Mouse (Mus musculus) cerebellum, adult 11-12 months (tissue): ENCODE results near the gene Fxyd6.

Source experiments
- DNase-seq: peaks from one replicate; pipeline ENCODE4 v3.0.0; 2022

Gene Fxyd6

DNA sequence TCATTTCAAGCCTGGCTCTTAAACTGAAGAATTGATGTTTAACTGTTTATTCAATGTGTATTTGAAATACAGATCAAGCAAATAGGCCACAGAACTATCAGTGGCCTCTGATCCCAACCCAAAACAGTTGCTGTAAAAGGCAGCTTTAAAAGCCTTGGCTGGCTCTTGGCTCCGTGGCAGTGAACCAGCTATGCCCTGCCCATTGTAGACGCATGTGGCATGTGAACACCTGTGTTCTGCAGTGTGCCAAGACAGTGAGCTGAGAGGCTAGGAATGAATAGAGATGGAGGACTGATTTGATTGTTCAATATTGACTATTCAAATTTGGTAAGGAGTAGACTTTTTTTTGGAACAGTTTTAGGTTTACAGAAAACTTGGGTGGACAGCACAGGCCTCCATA is 6.9 kb downstream of the Fxyd6 start:
- peak; percentile 70 for DNase-seq

GRCm38 (mm10) chr9:45380411-45381251 is 10.6 kb downstream of the Fxyd6 start:
- peak; percentile 86 for DNase-seq

DNA sequence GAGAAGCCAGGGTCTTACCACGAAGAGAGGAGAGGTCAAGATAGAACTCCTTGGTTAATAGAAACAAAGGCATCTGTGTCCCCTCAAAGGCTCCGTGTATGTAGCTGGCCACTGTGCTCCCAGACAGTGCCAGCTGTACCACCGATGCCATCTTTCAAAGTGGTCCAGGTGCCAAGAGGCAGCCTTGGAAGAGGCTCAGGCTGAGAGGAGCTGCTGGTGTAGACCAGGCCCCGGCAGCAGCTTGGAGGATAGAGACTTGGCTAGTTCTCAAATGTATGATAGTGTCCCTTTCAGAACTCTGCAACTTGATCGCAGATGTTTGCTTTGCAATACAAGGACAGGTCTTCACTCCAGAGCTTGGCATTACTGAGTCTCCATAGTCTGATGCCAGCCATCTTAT is 12.4 kb downstream of the Fxyd6 start:
- peak; percentile 63 for DNase-seq

DNA sequence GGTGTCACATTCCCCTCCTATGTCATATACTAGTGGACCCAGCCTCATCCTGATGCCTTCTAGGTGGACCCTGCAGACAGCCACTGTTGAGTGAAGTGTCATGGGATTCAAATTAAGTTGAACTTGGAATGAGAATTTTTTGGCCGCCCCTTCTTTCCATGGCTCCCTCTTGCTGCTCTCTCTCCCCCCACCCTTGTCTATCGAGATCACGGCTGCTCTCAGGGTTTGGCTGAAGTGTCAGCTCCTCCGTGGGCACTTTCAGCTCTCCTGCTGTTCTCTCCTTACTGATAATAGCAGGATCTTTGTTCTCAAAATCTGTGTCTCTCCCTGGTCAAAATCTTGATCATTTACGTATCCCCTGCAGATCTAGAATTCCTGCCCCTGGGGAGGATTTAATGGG is 12.8 kb downstream of the Fxyd6 start:
- no peak for DNase-seq

DNA sequence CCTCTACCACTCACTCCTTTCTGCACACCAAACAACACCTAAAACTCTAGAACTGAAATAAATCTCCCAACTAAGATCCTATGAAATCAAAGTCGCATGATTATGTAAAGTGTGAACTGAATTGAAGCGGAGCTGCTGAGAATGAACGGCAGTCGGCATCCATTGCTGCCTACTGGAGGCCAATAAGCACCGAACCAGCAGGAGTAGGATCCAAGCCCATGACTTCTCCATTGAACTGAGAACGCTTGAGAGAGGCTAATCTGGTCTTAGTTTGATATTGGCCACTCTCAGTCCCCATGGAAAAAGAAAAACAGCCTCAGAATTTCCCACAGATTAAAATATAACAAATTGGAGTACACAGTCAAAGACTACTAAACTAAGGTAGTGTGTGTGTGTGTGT is 13.9 kb downstream of the Fxyd6 start:
- no peak for DNase-seq

DNA sequence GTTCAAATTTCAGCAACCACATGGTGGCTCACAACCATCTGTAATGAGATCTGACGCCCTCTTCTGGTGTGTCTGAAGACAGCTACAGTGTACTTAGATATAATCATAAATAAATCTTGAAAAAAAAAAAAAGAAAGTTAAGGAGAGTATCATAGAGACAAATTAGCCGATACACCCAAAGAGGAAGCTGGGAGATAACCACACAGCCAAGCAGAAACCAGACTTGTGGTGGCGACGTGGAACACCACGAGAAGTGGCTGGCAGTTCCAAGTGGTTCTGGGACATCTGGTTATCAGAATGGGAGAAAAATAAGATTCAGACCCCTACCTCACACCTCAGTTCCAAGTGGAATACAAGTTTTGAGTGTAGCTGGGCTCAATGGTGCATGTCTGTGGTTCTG is 16.7 kb downstream of the Fxyd6 start:
- no peak for DNase-seq

DNA sequence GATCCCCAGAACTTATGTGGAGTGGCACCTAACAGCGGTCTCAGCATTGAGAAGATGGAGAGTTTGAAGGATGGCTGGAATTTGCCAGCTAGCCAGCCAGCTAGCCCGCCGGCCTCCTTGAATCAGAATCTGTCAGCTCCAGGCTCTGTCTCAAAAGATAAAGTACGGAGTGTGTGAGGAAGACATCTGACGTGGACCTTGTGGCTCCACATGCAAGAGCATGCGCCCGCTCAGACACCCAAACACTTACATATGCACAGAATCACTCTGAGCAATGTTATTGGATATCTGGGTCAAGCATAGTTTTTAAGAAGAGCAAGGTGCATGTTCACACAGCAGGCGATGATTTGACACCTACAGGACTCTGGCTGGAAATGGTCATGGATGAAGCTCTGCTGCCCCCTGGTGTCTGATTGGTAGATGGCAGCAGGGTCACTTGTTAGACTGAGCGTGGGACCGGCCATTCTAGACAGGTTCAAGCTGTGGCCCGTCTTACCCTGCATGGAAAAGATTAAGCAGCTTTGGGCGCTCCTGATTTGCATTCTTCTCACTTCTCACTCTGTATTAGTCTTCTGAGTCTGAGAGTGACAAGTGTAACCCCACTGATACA is 18.5 kb downstream of the Fxyd6 start:
- peak; percentile 84 for DNase-seq

- DNase-seq = no peak
Measured at GRCm38 (mm10) chr9:45389596-45389995, 19.6 kb downstream of the Fxyd6 start.

GRCm38 (mm10) chr9:45391299-45391698 is 21.3 kb downstream of the Fxyd6 start:
- no peak for DNase-seq

GRCm38 (mm10) chr9:45395218-45395617 is 25.2 kb downstream of the Fxyd6 start:
- DNase-seq = no peak

DNA sequence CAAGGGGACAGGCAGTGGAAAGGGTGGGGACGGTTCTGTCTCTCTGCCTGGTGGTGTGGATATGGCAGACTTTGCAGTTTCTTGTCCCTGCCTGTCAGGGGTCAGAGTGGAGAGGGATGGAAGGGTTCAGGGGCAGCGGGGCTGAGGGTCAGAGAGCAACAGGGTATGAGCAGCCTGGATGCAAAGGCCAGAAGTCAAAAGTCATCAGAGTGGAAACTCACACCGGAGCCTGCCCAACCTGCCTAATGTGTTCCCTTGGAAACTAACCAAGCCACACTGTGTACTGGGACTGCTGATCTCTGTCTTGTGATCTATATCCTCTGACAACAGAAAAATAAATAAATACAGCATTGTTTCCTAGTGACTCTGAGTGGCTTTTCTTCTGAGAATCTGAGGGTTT is 25.8 kb downstream of the Fxyd6 start:
- DNase-seq = no peak

DNA sequence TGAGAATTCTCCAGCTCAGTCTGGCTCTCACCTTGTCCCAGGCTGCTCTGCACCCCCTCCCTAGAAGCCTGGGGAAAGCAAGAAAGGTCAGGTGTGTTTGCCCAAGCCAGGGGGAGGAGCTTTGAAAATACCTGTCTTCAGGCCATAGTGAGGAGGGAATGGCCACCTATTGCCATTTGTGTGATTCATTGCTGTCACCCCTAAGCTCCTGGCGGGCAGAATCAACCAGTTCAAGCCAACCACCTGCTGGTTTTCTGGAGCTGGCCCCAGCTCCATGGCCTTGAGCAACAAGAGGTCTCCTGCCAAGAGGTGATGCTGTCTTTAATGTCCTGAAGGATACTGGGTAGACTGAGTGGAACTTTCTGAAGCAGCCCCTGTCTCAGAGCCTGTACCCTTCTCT is 28.4 kb downstream of the Fxyd6 start:
- DNase-seq = peak; percentile 78

DNA sequence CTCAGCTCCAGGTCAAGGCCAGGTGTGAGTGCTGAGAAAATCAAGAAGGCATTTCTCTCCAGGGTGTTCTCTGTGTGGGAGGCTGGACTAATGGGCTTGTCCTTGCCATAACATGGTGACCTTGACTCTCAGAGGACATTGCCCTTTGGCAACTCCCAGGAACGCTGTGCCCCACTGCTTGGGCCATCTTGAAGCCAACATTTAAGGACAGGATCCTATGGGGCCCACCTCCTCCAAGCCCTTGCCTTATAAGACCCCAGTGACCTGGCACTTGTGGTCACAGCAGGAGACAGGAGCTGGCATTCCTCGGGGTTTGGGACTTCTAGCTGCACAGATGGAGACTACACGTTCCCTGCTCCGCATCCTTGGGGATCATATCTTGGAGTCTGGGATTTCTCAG is 29.4 kb downstream of the Fxyd6 start, which contains the start of gene Fxyd2:
Fxyd2 (plus strand) TSS at position 236 of the 400 bp plus-strand sequence.
- DNase-seq = no peak

- no peak for DNase-seq
Measured at GRCm38 (mm10) chr9:45401851-45402250, 31.9 kb downstream of the Fxyd6 start.

GRCm38 (mm10) chr9:45402957-45403356 is 33.0 kb downstream of the Fxyd6 start:
- no peak for DNase-seq

- no peak for DNase-seq
Measured at GRCm38 (mm10) chr9:45405694-45406093, 35.7 kb downstream of the Fxyd6 start.

DNA sequence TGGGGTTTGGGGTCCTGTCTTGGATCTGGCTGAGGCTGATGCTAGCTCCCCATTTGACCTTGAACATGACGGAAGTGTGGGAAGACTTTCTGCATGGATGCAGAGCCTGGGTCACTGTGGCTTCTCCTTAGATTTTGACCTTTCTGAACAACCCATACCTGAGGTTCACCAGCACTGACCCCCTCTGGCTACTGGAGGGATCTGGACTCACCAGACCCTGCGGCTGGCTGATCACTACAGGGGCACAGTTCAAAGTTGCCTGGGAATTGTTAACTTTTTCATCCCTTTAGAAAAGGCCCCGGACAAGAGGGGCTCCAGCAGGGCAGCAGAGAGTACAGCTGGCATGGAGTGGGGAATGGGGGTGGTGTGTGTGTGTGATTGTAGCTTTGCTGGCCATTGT is 36.8 kb downstream of the Fxyd6 start:
- DNase-seq = no peak

GRCm38 (mm10) chr9:45407706-45408675 is 38.0 kb downstream of the Fxyd6 start:
- DNase-seq = peak; percentile 78

- DNase-seq = no peak
Measured at GRCm38 (mm10) chr9:45410193-45410592, 40.2 kb downstream of the Fxyd6 start.

GRCm38 (mm10) chr9:45410614-45411013 is 40.6 kb downstream of the Fxyd6 start:
- DNase-seq = no peak

DNA sequence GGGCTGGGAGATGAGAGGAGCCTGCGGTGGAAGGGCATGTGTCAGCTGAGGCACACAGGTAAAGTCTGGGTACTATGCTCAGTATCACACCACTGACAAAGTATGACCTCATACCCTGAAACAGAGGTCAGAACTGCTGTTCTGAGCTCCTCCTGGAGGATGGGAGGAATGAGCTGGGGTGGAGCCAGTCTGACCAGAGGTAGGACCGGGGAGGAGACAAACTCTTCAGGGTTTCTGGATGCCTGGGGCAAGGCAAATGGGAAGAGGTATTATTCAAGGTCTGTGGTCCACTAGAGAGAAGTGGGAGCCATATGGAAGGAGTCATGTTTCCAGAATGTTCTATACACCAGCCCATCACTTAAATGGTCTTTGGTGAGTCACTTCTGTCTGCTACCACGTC is 41.1 kb downstream of the Fxyd6 start:
- no peak for DNase-seq

DNA sequence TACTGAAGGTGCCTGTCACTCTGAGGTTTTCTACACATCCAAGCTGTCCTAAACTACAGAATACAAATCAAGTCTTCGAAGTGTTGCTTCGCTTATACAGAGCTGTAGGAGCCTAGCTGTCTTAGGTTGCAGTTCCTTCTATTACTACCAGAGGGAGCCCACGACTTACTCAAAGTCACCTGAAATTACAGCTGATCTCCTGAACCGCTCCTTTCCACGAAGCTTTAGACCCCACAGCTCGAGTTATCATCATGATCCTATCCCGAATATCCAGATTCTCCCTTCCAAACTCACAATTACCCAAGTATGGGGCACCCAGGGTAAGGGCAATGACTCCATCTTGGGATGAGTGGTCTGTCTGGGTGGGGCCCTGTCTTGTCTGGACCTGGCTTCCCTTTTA is 41.8 kb downstream of the Fxyd6 start:
- DNase-seq = peak; percentile 56

DNA sequence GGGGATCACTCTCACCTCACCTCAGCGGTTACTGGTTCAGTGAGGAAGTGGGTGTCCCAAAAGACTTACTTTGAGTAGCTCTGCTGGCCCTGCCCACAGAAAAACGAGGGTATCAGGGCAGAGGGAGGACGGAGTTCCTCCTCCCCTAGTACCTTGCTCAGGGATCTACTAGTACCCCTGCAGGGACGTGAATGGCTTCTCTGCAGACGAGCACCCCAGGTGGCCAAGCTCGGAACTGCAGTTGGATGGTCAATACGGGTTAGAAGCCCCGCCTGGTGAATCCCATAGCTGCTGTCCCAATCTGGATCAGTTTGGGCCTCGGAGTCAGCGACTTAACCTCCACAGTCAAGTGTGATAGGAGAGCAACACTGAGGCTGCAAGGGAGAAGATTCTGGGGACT is 42.3 kb downstream of the Fxyd6 start:
- peak; percentile 84 for DNase-seq
